Mouse (Mus musculus) neutrophil, adult 5-6 weeks (primary cell): ENCODE data around the gene Hs6st1. TPM values are rescaled to one million over a fixed set of nuclear protein-coding genes. Genes with fewer than 3 reads are reported as not detected.
"Not testable (repeated sequence)": the region's sequence is repeated elsewhere in the genome, so short reads cannot be mapped to it uniquely, and the experiment has no call there.

Experiments used
- ATAC-seq: fragments of 151-379, 151-347 bp; 2 replicates; pipeline ENCODE4 v1.8.0; 2017; ENCODE audit warnings: mild to moderate bottlenecking, moderate TSS enrichment; ENCODE audit not compliant: insufficient number of reproducible peaks, poor library complexity, low FRiP score, severe bottlenecking; ENCODE audit errors: extremely low read depth
- total RNA-seq: library from RNA; stranded (forward); fragments of 200-1000 nt; gene quantifications from 2 replicates; pipeline ENCODE4 v1.2.3, GENCODE M21; 2017

Gene Hs6st1
- 12.7 and 14.1 TPM in 2 replicates for total RNA-seq

- ATAC-seq = peak; percentile 55
These were observed at the start of gene Hs6st1 for GRCm38 (mm10) chr1:36068076-36068475. Gene Hs6st1, plus strand, starts transcription at chr1:36068400.

DNA sequence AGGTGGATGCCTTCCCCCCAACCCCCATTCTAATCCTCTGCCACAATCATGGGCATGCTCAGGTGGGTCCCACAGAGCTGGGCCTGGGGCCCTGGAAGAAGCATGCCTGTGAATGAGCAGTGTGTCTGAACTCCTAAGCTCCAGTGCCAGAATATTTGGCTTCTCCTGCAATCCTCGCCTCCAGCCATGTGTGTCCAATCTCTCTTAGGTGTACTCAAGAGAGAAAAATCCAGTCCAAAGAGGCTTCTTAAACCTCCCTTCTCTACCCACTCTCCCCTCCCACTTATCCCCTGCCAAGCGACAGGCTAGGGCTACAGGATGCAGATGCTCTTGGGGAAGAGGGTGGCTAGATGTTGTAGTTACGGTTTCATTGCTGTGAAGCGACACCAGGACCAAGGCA, 49.6 kb upstream of the Hs6st1 start:
- no peak for ATAC-seq

DNA sequence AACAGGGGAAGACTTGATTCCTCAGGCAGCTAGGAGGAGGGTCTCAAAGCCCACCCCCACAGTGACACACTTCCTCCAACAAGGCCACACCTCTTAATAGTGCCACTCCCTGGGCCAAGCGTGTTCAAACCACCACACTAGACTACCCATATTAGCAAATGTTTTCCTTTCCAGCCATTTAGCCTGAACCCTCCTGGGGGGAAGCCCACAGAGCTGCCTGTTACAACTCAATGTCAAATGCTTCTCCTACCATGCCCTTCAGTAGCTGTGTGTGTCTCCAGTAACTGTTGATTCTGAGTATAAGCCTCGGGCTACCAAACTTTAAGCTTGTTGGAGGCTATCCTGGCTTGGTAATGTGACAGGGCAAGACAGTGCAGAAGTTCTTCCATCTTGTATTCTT, 49.0 kb upstream of the Hs6st1 start:
- no peak for ATAC-seq

DNA sequence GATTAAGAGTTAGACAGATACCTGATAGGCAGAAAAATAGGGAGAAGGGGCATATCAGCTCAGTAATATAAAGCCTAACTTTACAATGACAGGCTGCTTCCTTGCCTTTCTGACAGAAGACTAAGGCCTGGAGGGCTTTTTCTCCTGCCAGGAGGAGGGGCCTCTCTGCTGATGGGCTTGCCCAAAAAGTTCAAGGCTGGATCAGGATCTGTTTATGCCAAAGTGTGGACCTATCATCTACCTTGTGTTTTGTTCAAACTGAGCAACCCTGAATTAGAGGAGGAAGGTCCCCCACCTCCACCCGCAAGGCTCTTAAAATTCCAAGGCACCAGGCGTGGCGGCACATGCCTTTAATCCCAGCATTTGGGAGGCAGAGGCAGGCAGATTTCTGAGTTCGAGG, 47.9 kb upstream of the Hs6st1 start:
- no peak for ATAC-seq

- no peak for ATAC-seq
These were observed 37.8 kb upstream of the Hs6st1 start for GRCm38 (mm10) chr1:36030421-36030821.

- no peak for ATAC-seq
These were observed 29.4 kb upstream of the Hs6st1 start for GRCm38 (mm10) chr1:36038769-36039168.

- ATAC-seq = no peak
These were observed 26.1 kb upstream of the Hs6st1 start for GRCm38 (mm10) chr1:36042072-36042471.

DNA sequence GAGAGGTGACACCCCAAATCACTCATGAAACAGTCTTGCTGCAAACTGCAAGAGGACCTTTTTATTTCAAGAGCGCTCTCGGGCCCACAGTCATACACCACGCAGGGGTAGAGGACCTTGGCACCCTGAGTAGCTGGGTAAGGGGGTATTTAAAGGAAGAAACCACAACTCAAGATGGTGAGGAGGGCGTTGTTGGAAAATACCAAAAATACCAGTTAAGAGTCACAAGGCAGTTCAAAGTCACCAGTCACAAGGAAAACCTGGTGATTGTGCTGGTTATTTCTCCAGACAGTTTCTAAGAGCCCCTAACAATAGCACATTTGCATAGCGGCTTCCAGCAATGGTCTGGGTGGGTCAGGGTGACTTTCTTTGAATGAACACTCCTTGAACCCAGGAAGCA, 24.4 kb upstream of the Hs6st1 start:
- ATAC-seq = not testable (repeated sequence)

GRCm38 (mm10) chr1:36044288-36044687, 23.9 kb upstream of the Hs6st1 start:
- ATAC-seq = no peak

DNA sequence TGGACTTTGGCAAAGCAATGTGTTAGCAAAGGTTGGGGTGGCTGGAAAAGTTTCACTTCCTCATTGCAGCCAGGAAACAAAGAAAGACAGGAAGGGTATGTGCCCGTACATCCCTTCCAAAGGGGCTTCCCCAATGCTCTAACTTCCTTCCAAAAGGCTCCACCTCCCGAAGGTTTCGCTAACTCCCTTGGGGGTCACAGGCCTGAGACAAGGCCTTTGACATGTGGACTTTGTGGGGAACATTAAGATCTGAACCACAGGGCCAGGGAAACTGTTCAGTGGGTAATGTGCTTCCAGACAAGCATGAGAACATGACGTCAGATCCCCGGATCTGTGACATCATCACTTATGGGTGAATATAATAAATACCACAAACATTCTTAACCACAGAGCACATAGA, 15.5 kb upstream of the Hs6st1 start:
- peak; percentile 34; the same call in 1 of the 2 replicates for ATAC-seq

GRCm38 (mm10) chr1:36053566-36053965, 14.6 kb upstream of the Hs6st1 start:
- no peak for ATAC-seq

GRCm38 (mm10) chr1:36054182-36054966, 13.8 kb upstream of the Hs6st1 start:
- no peak for ATAC-seq

DNA sequence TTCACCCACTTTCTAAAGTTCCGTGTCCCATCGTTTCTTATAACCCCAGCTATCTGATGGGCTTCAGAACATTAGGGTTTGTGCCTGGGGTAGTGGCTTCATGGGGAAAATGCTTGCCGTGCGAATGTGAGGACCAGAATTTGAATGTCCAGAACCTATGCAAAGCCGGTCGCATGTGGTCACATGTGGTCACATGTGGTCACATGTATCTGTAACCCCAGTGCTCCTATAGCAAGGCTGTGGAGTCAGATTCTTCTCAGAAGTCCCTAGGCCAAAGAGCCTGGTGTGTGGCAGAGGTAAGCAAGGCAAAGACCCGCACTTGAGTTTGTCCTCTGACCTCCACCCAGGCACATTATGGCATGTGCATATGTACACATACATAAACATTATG, 13.2 kb upstream of the Hs6st1 start:
- no peak for ATAC-seq

GRCm38 (mm10) chr1:36059351-36059750, 8.8 kb upstream of the Hs6st1 start:
- ATAC-seq = no peak

DNA sequence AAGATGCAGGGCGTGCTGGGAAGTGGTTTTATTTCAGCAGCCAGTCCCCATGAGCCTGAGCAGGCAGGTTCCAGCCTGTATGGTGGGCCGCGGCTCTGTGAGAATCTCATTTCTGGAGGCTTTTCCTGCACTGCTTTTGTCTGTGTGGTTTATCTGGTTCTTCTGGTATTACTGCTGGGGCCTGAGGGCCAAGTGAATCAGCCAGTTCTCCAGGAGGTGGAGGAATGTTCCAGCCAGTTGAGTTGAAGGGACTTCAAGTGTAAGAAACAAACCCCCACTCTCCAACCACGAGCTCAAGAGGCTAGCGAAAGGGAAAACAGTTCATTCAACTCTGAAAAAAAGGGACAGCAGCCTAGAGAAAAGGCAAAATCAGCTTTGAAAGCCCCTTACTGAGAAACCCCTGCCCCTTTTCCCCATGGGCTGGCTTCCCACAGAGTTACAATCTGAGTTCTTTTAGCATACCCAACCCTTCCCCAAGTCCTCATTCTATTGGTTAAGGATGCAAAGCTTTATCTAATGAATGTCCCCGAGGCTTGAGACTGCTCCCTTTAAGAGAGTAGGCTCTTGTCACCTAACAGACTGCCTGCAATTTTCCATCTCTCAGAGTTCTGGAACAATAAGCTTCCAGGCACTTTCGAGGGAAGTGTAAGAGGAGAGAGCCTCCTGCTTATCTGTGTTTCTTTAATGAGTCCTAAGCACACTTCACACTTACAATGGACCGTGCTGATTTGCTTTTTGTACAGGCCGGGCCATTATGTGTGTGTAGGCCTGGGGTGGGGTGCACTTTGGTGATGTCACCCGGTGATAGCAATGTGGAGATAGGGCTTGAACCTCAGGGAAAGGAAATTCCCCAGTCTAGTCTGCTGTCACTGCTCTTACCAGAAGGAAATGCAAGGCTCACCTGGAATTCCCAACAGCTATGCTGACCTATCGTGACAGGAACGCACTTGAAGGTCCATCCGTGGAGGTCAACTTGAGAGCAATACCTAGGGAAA, 7.9 kb upstream of the Hs6st1 start:
- no peak for ATAC-seq

DNA sequence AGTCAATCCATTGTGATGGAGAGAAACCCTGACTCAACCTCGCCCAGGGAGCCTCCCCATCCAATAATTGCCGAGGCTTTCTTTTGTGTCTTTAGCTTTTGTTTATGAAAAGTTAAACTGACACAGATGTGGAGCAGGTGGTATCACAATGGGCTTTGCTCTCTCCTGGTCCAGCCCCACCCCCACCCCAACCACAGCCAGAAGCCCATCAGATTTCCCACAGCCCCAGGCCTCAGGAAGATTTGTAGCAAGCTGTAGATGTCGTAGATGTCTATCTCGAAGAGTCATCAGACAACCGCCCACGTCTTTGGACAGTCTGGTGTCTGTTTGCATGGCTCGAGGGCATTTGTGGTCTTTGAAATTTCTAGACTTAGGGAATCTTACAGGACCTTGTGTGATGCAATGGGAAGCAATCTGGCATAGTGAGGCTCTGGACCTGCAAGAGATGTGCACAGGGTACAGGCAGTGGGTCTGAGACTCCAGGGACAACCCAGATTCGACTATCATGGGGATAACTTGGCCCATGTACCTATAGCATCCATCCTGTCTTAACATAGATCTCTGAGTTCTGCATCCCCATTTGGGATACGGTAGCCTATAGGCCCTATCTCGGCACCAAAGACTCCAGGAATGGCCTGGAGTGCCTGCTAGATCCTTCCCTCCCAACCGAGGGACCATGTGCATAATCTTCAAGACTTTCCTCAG, 6.8 kb upstream of the Hs6st1 start:
- ATAC-seq = no peak

GRCm38 (mm10) chr1:36062088-36062805, 6.0 kb upstream of the Hs6st1 start:
- no peak for ATAC-seq

DNA sequence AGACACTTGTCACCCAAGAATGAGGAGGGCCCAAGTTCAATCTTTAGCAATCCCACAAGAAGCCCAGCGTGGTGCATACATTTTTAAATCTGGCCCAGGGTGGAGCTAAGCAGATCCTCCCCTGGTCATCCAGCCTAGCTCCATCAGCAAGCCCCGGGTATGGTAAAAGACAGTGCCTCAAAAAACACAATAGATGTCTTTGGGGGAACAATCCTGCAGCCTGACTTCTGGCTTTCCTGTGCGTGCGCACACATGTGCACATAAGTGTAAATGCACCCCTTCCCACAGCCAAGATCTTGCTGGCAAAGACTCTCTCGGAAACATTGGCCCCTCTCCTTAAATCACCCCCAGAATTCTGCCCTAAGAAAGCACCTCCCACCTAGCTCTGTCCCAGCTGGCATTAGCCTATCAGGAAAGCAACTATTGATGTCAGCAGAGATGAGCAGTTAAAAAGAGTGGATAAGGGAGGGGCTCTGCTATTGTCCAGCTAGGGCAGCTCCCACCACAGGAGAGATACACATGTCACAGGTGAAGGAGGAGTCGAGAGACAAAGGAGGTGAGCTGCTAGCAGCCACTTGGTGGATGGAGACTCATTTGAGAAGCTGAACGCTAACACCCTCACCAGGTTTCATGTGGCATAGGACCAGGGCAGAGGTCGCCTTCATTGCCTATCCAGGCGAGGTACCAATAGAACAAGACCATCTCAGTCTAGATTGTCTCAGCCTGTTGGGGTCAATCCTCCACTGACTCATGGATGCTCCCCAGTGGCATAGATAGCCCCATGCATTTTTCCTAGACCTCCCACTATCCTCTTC, 5.2 kb upstream of the Hs6st1 start:
- ATAC-seq = no peak
